Mouse (Mus musculus) erythroblast, embryonic 14.5 days (primary cell): ENCODE data around the gene Nedd8. TPM values are rescaled to one million over a fixed set of nuclear protein-coding genes. Genes with fewer than 3 reads are reported as not detected.

Experiments used
- H3K27me3 ChIP-seq: 2 replicates; pipeline ENCODE4 v1.6.1; 2012; ENCODE audit warnings: inconsistent platforms; ENCODE audit not compliant: control insufficient read depth
- H3K36me3 ChIP-seq: 2 replicates; pipeline ENCODE4 v1.6.1; 2012; ENCODE audit warnings: mild to moderate bottlenecking, inconsistent platforms; ENCODE audit not compliant: control insufficient read depth
- H3K4me1 ChIP-seq: 2 replicates; pipeline ENCODE4 v1.6.1; 2012; ENCODE audit warnings: inconsistent platforms; ENCODE audit not compliant: control insufficient read depth
- H3K4me3 ChIP-seq: replicated peaks from 2 replicates; pipeline ENCODE3; 2012; ENCODE audit warnings: moderate library complexity, mild to moderate bottlenecking, inconsistent platforms
- H3K9me3 ChIP-seq: 2 replicates; pipeline ENCODE4 v1.6.1; 2012; ENCODE audit warnings: low read length, inconsistent platforms, mixed read lengths; ENCODE audit not compliant: control insufficient read depth
- GATA1 ChIP-seq: IDR thresholded peaks from 2 replicates; pipeline ENCODE4 v1.6.1; 2012; ENCODE audit warnings: low read length, inconsistent platforms, mixed read lengths
- TAL1 ChIP-seq: IDR thresholded peaks from 3 replicates; pipeline ENCODE4 v1.6.1; 2012; ENCODE audit warnings: low read length, inconsistent platforms, mixed read lengths
- polyA plus RNA-seq: library from polyadenylated mRNA; stranded (reverse); fragments of >175 nt; gene quantifications from 2 replicates; pipeline ENCODE4 v1.2.3, GENCODE M21; 2012

Gene Nedd8
- polyA plus RNA-seq, 1 experiment: 9.0 TPM

DNA sequence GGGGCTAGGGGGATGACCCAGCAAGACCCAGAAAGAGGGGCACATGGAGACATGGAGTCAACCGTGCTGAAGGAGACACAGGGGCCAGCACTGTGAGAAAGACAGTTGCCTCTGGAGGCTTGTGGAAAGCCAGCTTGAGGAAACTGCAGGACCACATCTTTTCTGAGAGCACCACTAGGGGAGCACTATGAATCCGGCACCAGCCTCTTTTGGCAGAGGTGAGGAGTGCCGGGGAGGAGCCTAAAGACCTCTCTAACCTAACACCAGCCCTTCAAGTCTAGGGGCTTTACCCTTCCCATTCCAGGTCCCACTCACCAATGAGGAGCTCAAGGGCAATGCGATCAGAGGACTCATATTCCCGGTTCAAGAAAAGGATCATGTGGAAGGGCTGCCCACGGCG is 39.9 kb upstream of the Nedd8 start:
- peaks cover 30% of the 10 kb centered on the region for H3K4me1 ChIP-seq
- H3K27me3 ChIP-seq: peaks cover 9% of the 10 kb centered on the region
- H3K9me3 ChIP-seq: no peaks in the 10 kb centered on the region
- no peak overlapping the region for H3K4me3 ChIP-seq
- TF ChIP-seq GATA1 (no peak), TAL1 (no peak)
- H3K36me3 ChIP-seq: peaks cover 5% of the 10 kb centered on the region

DNA sequence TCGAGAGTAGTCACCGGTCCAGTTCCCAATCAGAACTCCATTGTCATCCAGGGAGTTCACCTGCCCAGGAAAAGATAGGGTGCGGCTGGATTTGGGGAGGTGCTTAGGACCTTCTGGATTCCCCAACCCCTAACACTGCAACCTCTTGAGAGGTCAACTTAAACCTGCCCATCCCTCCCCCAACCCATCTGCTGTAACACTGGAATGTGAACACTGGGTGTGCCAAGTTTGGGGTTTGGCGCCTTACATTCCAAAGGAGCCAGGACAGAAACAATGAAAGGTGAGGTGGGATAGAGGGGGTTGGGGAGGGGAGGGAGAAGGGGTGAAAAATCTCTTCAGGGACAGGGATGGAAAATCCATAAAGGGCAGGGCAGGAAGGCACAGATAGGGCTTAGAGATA is 37.6 kb upstream of the Nedd8 start:
- no peaks in the 10 kb centered on the region; the same call in 1 of the 2 replicates for H3K36me3 ChIP-seq
- no peaks in the 10 kb centered on the region for H3K9me3 ChIP-seq
- H3K27me3 ChIP-seq: peaks cover 9% of the 10 kb centered on the region
- H3K4me3 ChIP-seq: no peak overlapping the region
- H3K4me1 ChIP-seq: peaks cover 40% of the 10 kb centered on the region
- TF ChIP-seq TAL1 (no peak), GATA1 (no peak)

DNA sequence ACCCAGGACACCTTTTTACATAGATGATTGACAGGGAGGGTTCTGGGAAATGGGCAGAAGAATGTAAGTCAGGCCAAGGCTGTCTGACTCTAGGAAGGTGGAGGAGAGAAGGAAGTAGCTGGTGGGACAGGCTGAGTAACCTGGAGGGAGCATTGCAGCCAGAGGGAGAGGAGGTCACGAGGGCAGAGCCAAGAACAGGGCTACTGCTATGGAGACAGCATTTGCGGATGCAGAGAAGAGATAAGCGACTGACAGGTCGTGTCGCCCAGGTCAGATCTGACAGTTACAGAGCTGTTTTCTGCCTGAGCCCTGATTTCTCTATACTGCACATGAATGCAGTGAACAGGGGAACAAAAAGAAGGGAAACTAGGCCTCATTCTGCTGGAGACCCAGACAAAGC is 35.5 kb upstream of the Nedd8 start:
- Histone ChIP-seq H3K4me1 (peaks cover 30% of the 10 kb centered on the region), H3K4me3 (no peak overlapping the region), H3K36me3 (no peaks in the 10 kb centered on the region; the same call in 1 of the 2 replicates), H3K27me3 (peaks cover under 1% of the 10 kb centered on the region), H3K9me3 (no peaks in the 10 kb centered on the region)
- TF ChIP-seq TAL1: no peak
- no peak for TF ChIP-seq GATA1

DNA sequence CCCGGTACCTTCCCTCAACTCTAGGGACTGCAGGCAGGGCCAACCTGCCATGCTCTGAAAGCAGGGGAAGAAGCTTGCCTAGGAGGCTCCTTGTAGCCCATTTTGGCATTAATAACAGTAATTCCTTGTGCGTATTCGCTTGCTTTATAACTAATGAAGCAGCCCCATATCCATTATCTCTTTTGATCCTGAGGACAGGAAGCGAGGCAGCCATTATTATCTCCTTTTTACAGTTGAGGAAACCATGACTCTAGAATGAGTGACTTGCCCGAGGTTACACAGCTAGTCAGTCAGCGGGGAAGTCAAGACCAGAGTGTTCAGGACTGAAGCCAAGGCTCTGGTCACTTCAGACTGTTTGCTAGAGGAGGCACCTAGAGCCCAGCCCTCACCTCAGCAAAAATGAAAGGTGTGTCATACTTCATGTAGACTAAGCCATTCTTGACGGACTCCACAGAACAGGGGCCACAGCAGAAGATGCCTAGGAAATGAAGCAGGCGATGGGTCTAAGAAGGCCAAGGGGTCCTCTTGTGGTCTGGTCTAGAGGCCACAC is 34.2 kb upstream of the Nedd8 start:
- Histone ChIP-seq H3K9me3 (no peaks in the 10 kb centered on the region), H3K4me3 (no peak overlapping the region), H3K4me1 (peaks cover 25% of the 10 kb centered on the region), H3K27me3 (no peaks in the 10 kb centered on the region), H3K36me3 (no peaks in the 10 kb centered on the region; the same call in 1 of the 2 replicates)
- no peak for TF ChIP-seq TAL1
- TF ChIP-seq GATA1: no peak

DNA sequence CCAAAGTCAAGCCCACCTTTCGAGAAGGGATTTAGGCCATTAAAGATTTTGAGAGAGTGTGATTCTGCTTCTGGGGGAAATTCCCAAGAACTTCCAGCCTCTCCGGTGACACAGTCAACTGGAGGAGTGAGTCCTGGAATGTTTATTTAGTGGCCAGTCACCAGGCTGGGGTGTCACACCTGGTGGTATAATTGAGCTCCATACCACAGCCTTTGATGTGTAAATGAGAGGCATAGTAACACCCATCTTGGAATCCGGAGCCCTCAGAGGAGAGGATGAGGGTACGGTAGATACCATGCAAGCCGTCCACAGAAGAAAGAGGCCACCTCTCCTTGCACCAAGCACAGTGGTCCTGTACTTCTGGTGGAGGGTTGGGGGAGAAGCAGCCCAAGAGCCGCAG is 30.8 kb upstream of the Nedd8 start:
- Histone ChIP-seq H3K27me3 (no peaks in the 10 kb centered on the region), H3K4me3 (no peak overlapping the region), H3K36me3 (no peaks in the 10 kb centered on the region; the same call in 1 of the 2 replicates), H3K9me3 (no peaks in the 10 kb centered on the region), H3K4me1 (peaks cover 25% of the 10 kb centered on the region)
- TF ChIP-seq TAL1 (no peak), GATA1 (no peak)

DNA sequence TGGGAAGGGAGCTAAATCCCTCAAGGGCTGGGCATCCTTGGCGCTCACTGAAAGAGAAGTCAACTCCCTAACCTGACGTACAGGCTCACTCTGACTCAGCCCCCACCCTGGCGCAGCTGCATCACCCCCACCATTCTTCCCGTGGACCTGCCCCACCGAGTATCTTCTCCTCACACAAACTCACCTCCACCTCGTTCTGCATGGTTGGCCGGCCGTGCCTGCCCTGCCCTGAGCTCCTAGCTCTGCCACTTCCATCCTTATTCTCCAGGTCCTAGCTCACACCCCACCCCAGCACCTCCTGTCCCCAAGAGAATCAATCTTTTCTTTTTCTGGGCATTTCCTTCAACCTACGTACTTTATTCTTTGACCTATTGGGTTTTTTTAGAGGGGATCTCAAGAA is 29.2 kb upstream of the Nedd8 start:
- H3K27me3 ChIP-seq: no peaks in the 10 kb centered on the region
- TF ChIP-seq TAL1 (no peak), GATA1 (no peak)
- peaks cover 9% of the 10 kb centered on the region for H3K4me1 ChIP-seq
- no peaks in the 10 kb centered on the region; the same call in 1 of the 2 replicates for H3K36me3 ChIP-seq
- H3K9me3 ChIP-seq: no peaks in the 10 kb centered on the region
- H3K4me3 ChIP-seq: no peak overlapping the region

DNA sequence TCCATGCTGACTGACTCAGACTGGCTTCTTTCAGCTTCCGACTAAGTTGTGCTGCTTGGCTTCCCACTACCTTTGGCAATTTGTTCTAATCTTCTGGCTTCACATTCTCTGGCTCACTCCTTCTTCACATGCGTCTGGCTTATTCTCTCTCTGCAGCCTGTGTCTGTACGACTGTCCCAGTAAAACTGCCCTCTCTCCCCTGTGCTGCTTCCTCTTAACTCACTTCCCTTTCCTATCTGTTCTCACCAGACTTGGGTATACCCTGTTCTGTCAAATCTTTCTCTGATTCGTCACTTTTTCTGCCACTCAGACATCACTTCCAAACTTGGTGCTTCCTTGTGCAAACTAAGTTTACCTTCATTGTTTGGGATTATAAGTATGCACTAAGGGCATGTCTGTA is 25.3 kb upstream of the Nedd8 start:
- Histone ChIP-seq H3K4me1 (peaks cover 2% of the 10 kb centered on the region; the same call in 1 of the 2 replicates), H3K36me3 (no peaks in the 10 kb centered on the region), H3K4me3 (no peak overlapping the region), H3K27me3 (no peaks in the 10 kb centered on the region; the same call in 1 of the 2 replicates), H3K9me3 (peaks cover 16% of the 10 kb centered on the region)
- TF ChIP-seq TAL1: no peak
- TF ChIP-seq GATA1: no peak

DNA sequence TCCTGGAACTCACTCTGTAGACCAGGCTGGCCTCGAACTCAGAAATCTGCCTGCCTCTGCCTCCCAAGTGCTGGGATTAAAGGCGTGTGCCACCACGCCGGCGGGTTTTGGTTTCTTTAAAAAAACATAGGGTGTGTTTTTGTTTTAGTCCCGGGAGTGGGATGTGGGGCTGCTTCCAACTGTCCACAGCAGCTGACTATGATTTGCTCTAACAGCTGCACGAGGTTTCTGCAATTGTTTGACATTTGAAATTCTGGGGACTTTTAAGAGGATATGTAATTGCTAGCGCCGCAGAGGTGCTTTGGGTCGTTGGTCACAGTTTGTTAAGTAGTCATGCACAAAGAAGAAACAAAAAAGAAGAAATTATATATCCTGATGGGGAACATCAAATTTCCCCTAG is 17.5 kb upstream of the Nedd8 start:
- Histone ChIP-seq H3K36me3 (no peaks in the 10 kb centered on the region), H3K9me3 (peaks cover 11% of the 10 kb centered on the region), H3K4me3 (no peak overlapping the region), H3K4me1 (no peaks in the 10 kb centered on the region), H3K27me3 (peaks cover 3% of the 10 kb centered on the region; the same call in 1 of the 2 replicates)
- TF ChIP-seq GATA1 (no peak), TAL1 (no peak)

DNA sequence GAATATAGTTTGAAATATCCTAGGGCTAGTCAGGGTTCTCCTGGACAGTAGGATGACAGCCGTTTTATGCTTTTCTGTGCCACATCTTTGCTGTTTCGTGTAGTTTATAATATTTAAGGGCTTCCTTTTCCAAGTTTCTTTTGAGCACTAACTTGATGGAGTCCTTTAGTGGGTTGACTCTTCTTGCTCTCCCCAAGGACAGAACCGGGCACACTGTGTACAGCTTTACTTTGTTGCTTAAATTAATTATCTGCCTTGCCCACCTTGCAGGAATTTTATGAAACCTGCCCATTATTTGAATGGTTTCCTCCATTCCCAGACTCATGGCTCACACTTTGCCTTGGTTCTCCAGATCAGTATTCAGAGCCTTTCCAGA is 10.2 kb upstream of the Nedd8 start:
- peaks cover 3% of the 10 kb centered on the region; the same call in 1 of the 2 replicates for H3K27me3 ChIP-seq
- peaks cover 31% of the 10 kb centered on the region for H3K4me1 ChIP-seq
- peaks cover 41% of the 10 kb centered on the region for H3K36me3 ChIP-seq
- TF ChIP-seq TAL1: no peak
- TF ChIP-seq GATA1: no peak
- H3K4me3 ChIP-seq: peak overlapping the region; percentile 80
- H3K9me3 ChIP-seq: no peaks in the 10 kb centered on the region
